Mouse (Mus musculus): ENCODE measurements around the gene Exoc3l4. TPM values are rescaled to one million over a fixed set of nuclear protein-coding genes. Genes with fewer than 3 reads are reported as not detected.

Exoc3l4 gene
- polyA plus RNA-seq, 1 experiment from 2014 or later: 1.9 TPM

DNA sequence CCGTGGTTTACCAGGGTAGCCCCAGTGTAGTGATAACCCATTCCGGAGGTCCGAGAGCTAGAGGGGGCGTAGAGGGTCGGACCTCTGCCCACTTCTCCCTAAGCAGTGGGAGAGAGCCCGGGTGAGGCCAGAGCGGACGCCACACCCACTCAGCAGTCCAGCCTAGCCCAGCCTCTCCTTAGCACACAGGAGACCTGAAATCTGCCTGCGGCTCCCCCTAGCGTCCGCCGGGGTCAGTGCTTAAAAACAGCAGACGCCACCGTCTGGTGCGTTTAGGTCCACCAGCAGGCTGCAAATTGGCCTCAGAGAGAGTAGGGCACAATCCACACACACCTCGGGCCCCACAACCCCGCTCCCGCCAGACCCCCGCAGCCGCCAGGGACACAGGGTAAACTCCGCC is 3.5 kb upstream of the Exoc3l4 start:
- peak overlapping the region; percentile 52 for H3K4me2 ChIP-seq
- WGBS: under 1% methylated on average over 21 of the region's 21 CpGs
- H3K36me3 ChIP-seq (replicated peaks): no peaks in the 10 kb centered on the region
- peak overlapping the region; percentile 34 for H3K9ac ChIP-seq
- peak overlapping the region; percentile 33 for H3K4me3 ChIP-seq
- peaks cover 35% of the 10 kb centered on the region for H3K4me1 ChIP-seq
- 0 out of 2 replicates have a peak, but pooled peaks cover 2% of the 10 kb centered on the region for H3K27me3 ChIP-seq (replicated peaks)
- H3K27ac ChIP-seq: no peak overlapping the region
- peak; percentile 67 for ATAC-seq (replicated peaks)
- H3K9me3 ChIP-seq: no peaks in the 10 kb centered on the region

DNA sequence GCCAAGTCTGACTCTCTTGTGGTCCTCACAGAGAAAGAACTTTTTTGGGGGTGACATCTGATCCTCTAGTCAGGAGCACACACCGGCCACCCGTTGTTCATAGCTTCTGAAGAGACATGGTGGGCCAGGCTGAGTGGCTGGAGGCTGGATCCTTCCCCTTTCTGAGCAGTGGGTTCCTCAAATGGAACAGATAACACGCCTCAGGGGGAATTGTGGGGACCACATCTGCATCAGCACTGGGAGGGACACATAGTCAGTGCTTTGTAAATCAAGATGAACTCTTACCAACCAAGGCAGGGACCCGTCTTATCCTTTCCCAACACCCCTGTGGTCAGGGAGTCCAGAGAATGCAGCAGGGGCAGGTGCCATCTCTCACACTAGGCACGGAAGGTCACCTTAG is 3.1 kb downstream of the Exoc3l4 start:
- no peaks in the 10 kb centered on the region for H3K9me3 ChIP-seq
- WGBS: 76% methylated on average over 5 of the region's 5 CpGs

DNA sequence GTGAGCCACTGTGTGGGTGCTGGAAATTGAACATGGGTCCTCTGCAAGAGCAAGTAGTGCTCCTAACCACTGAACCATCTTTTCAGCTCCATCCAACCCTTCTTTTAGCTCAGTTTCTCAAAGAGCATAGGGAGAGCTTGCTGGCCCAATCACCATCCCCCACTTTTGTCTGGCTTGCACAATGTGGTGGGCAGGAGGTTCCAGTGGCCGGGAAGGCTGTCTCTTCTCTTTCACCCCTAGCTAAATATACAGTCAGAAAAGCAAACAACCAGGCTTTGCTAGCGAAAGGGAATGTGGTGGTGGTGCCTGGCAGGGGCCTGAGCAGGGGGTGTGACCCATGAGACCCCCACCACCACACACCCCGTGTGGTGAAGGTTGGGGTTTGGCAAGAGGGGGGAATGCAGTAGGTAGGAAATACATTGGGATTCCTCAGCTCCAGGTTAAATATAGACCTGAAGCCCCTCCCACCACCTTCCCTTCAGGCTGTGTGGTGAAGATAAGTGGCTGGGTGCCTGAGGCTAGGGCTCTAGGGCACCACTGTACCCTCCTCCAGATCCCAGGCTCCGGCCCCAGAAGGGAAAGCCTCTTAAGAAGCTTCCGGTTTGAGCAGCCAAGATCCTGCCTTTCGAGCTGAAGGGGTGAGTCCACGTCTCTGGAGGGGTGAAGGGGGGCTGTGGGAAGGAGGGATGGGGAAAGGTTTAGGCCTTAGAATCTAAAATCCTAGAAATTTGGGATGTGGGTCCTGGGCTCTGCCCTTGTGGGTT is 4.3 kb downstream of the Exoc3l4 start:
- Histone ChIP-seq H3K27ac (no peak overlapping the region), H3K4me2 (no peak overlapping the region), H3K4me1 (peaks cover 25% of the 10 kb centered on the region), H3K4me3 (no peak overlapping the region), H3K27me3 (replicated peaks) (peaks cover 52% of the 10 kb centered on the region), H3K9me3 (no peaks in the 10 kb centered on the region), H3K9ac (no peak overlapping the region), H3K36me3 (replicated peaks) (no peaks in the 10 kb centered on the region)
- WGBS: 53% methylated on average over 7 of the region's 7 CpGs
- ATAC-seq (replicated peaks): no peak

More for the DNA sequence above, 3.1 kb downstream of the Exoc3l4 start:
- no peak overlapping the region for H3K9ac ChIP-seq
- peaks cover 41% of the 10 kb centered on the region for H3K27me3 ChIP-seq (replicated peaks)
- ATAC-seq (replicated peaks): no peak
- H3K4me3 ChIP-seq: no peak overlapping the region
- H3K27ac ChIP-seq: no peak overlapping the region
- no peak overlapping the region for H3K4me2 ChIP-seq
- peaks cover 20% of the 10 kb centered on the region for H3K4me1 ChIP-seq
- H3K36me3 ChIP-seq (replicated peaks): no peaks in the 10 kb centered on the region

DNA sequence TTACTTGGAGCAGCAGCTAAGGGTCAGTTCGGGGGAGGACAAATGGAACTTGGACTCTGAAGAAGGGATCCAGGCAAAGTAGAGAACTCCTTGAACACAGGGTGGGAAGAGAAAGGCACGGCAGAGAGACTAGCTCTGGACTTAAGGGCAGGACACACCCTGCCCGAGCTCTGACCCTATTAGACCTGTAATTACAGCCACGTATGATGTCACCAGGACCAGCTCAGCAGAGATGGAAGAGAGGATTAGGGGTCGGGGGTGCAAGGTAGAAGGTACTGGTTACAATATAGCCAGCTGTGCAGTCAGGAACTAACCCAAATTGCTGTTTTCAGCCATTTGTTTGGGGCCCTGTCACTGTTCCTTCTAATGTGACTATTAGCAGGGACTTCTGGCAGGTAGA is 6.0 kb downstream of the Exoc3l4 start:
- H3K4me3 ChIP-seq: no peak overlapping the region
- WGBS: 47% methylated on average over 5 of the region's 5 CpGs
- no peak for ATAC-seq (replicated peaks)

DNA sequence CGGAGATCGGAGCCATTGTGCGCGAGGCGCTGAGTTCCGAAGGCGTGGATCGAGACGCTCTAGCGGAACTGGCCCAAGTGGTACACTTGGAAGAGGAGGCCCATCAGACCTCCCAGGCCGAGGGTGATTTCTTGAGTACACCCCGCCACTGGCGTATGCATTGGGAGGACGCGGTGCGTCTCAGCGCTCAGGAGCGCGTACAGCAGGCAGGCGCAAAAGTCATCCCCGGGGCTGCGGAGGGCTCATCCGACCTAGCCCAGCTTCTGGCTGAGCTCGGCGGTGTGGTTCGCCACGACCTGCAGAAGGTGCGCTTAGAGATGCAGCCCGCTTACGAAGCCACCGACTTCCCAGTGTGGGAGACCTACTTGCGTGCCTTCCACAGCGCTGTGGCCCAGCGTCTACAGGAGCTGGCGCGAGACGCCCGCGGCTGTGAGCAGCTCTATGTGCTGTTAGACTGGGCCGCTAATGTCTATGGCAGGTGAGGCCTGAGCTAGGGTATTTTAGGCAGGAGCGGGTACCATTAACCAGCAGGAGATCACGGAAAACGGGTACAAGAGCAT is 6.8 kb downstream of the Exoc3l4 start:
- H3K9ac ChIP-seq: no peak overlapping the region; the same call in 1 of the 2 replicates
- H3K36me3 ChIP-seq (replicated peaks): no peaks in the 10 kb centered on the region
- H3K4me1 ChIP-seq: peaks cover 16% of the 10 kb centered on the region
- H3K4me2 ChIP-seq: peak overlapping the region; percentile 48
- H3K27ac ChIP-seq: no peak overlapping the region
- peak overlapping the region; percentile 24 for H3K4me3 ChIP-seq
- peaks cover 65% of the 10 kb centered on the region for H3K27me3 ChIP-seq (replicated peaks)
- 3% methylated on average over 43 of the region's 43 CpGs for WGBS
- ATAC-seq (replicated peaks): no peak
- H3K9me3 ChIP-seq: no peaks in the 10 kb centered on the region

More for the DNA sequence above, 6.0 kb downstream of the Exoc3l4 start:
- Histone ChIP-seq H3K27ac (no peak overlapping the region), H3K27me3 (replicated peaks) (peaks cover 60% of the 10 kb centered on the region), H3K4me1 (peaks cover 14% of the 10 kb centered on the region; the same call in 1 of the 2 replicates), H3K9ac (no peak overlapping the region), H3K4me2 (no peak overlapping the region), H3K9me3 (no peaks in the 10 kb centered on the region), H3K36me3 (replicated peaks) (no peaks in the 10 kb centered on the region)

DNA sequence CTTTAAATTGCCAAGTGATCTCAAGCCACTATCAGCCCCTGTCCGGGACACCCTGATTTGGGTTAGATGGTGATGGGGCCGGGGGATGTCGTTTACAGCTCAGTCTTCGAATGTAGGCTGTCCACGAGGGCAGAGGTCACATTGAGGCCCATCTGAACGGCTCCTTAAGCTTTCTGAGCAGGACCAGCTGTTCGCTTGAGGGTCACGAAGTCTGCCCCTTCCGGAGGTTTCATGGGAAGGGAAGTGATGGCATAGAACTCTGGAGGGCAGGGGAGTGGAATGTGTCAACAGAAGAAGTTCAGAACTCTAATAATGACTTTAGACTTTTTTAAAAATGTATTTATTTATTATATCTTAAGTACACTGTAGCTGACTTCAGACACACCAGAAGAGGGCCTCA is 7.7 kb downstream of the Exoc3l4 start:
- H3K4me2 ChIP-seq: no peak overlapping the region
- peaks cover 25% of the 10 kb centered on the region for H3K4me1 ChIP-seq
- no peak overlapping the region for H3K27ac ChIP-seq
- H3K4me3 ChIP-seq: no peak overlapping the region
- 20% methylated on average over 9 of the region's 9 CpGs for WGBS
- no peak overlapping the region for H3K9ac ChIP-seq
- no peak for ATAC-seq (replicated peaks)
- no peaks in the 10 kb centered on the region for H3K36me3 ChIP-seq (replicated peaks)
- peaks cover 72% of the 10 kb centered on the region for H3K27me3 ChIP-seq (replicated peaks)
- H3K9me3 ChIP-seq: no peaks in the 10 kb centered on the region

DNA sequence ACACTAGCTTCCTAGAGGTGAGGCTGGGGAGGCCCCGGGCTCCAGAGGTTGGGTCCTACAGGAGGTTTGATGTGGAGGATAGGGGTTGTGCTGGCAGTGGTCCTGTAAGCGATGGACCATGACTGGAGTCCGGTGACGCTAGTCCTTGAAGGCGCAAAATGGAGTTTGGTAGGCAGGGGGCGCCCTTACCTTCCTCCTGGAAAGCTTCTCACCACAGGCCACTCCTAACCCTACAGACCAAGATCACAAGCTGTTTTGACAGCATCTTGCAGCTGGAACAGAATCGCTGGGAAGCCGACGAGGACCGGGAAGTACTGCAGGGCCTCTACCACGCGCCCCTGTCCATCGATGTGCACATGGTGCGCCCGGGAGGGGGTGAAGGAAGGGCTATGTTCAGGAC is 8.4 kb downstream of the Exoc3l4 start:
- no peak overlapping the region for H3K9ac ChIP-seq
- H3K27ac ChIP-seq: no peak overlapping the region
- H3K9me3 ChIP-seq: no peaks in the 10 kb centered on the region
- H3K36me3 ChIP-seq (replicated peaks): no peaks in the 10 kb centered on the region
- H3K4me1 ChIP-seq: peaks cover 32% of the 10 kb centered on the region
- H3K27me3 ChIP-seq (replicated peaks): peaks cover 79% of the 10 kb centered on the region
- H3K4me3 ChIP-seq: 0 out of 2 replicates have a peak overlapping the region, but pooled peaks have one; percentile 8
- WGBS: 4% methylated on average over 15 of the region's 15 CpGs
- peak; percentile 12; the same call in 1 of the 2 replicates for ATAC-seq (replicated peaks)
- H3K4me2 ChIP-seq: no peak overlapping the region

DNA sequence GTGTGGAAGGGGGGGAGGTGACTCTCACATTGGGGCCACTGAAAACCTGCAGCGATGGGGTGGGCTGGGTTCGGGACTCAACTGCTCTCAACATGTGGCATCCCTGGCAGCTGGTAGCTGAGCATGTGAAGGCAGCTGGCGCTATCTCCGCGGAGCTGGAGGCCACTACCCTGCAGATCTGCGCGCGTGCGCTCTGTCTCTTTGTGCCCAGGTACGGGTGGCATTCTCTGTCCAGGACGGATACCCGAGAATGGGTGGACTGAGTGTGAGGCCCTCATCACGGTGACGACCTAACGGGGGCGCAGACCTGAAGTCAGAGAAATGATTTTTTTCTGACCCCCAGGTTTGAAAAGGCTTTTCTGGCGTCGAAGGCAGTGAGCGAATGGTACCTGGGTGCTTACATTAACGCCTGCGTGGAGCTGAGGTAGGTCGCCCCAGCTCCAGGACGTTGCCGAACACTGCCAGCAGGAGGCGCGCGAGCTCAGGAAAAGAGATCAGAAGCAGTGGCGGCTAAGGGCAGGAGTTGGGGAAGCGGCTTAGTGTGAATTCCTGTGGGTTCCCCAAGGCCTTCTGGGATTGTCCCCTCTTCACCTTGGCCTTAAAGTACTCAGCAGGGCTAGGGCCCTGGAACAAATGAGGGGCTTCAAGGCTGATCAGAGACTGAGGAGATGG is 9.1 kb downstream of the Exoc3l4 start:
- H3K4me1 ChIP-seq: peaks cover 34% of the 10 kb centered on the region
- peak overlapping the region; percentile 29 for H3K4me2 ChIP-seq
- WGBS: 16% methylated on average over 29 of the region's 29 CpGs

DNA sequence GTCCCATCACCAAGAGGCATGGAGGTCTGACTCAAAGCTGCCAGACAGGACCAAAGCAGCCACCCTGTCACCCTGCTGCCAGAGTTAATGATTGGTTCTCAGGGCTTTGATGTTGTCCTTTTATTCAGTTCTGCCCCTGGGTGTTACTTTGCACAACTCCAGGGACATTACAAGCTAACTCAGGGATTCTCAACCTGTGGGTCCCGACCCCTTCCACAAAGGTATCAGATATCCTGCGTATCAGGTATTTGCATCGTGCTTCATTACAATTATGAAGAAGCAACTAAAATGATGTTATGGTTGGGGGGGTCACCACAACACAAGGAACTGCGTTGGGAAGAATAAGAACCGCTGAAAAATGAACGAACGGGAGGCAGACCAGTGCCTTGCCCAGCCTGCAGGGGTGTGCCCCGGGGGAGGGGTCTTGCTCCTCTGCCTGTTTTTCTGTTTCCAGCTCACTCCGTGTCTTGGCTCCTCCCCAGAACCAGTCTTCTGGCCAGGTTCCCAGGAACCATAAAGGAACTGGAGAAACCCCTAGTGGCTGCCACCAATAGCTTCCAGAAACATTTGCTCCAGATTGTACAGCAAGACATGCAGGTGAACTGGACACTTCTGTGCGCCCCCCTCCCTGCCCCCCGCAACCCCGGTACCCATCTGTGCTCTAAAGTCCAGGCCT is 10.8 kb downstream of the Exoc3l4 start:
- Histone ChIP-seq H3K27me3 (replicated peaks) (peaks cover 87% of the 10 kb centered on the region), H3K4me2 (no peak overlapping the region), H3K27ac (no peak overlapping the region), H3K9me3 (no peaks in the 10 kb centered on the region), H3K4me1 (peaks cover 34% of the 10 kb centered on the region), H3K36me3 (replicated peaks) (no peaks in the 10 kb centered on the region), H3K9ac (no peak overlapping the region), H3K4me3 (no peak overlapping the region)
- ATAC-seq (replicated peaks): no peak
- WGBS: 47% methylated on average over 12 of the region's 12 CpGs

More for the DNA sequence above, 9.1 kb downstream of the Exoc3l4 start:
- Histone ChIP-seq H3K9ac (no peak overlapping the region), H3K27me3 (replicated peaks) (peaks cover 86% of the 10 kb centered on the region), H3K4me3 (0 out of 2 replicates have a peak overlapping the region, but pooled peaks have one; percentile 8), H3K9me3 (no peaks in the 10 kb centered on the region), H3K27ac (no peak overlapping the region), H3K36me3 (replicated peaks) (no peaks in the 10 kb centered on the region)
- ATAC-seq (replicated peaks): peak; percentile 38; the same call in 1 of the 2 replicates

DNA sequence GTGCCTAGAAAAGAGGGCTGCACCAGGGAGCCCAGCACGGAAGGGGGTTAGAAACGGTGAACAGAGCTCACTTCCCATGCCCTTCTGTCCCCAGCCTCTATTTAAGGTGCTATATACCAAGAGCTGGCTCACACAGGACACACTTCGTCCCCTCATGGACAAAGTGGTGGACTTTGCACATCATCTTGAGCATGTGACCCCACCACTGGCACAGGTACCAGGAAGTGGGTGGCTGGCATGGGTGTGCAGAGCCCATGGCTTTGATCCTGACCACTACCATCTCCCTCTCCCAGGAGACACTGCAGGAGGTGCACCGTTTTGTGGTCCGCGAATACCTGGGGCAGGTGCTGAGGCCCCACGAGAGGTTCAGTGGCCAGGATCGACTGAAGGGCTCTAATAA is 11.5 kb downstream of the Exoc3l4 start:
- ATAC-seq (replicated peaks): no peak
- Histone ChIP-seq H3K9me3 (no peaks in the 10 kb centered on the region), H3K27me3 (replicated peaks) (peaks cover 84% of the 10 kb centered on the region), H3K4me3 (no peak overlapping the region), H3K4me1 (peaks cover 37% of the 10 kb centered on the region), H3K4me2 (no peak overlapping the region), H3K27ac (no peak overlapping the region), H3K9ac (no peak overlapping the region), H3K36me3 (replicated peaks) (no peaks in the 10 kb centered on the region)
- WGBS: 16% methylated on average over 8 of the region's 8 CpGs

DNA sequence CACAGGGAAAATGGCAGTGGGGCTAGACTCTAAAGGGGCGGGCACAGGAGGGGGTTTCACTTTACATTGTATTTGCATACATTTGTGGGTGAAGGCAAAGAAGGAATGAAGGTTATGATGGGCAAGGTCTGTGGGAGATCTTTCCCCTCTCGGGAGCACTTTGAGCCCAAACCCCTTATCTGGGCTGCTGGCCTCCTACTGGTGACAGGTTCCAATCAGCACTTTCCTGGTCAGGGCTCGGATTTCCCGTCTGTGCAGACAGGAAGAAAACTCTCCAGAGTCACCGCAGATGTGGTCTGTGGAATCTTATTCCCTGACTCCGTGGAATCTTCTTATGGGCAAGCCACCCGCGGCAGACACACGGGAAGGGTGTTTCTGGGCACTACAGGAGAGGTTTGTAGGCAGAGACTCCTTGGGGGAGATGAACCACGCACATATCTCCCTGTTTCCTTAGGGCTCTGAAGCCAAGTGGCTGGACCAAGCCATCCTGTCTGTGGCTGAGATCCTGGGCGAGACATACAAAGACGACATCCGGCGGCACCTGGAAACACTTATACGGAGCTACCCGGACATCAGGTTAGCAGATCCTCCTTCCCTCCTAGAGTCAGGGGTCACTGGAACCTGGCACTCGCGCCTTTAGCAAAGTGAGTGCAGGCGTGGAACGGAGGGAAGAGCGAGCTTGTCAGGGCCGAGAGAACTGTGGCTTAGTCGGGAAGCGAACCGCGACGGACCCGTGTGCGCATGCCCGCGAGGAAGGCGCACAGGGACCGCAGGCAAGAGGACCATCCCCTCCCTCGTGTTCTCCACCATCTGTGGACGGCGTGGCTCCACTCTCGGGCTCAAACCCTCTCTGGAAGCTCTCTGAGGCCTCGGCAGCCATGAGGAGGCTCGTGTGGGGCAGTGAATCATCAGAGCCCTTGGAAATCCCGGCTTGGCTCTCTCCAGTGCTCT is 12.4 kb downstream of the Exoc3l4 start:
- Histone ChIP-seq H3K4me3 (peak overlapping the region; percentile 35), H3K9ac (peak overlapping the region; percentile 28), H3K4me2 (peak overlapping the region; percentile 63), H3K36me3 (replicated peaks) (no peaks in the 10 kb centered on the region), H3K9me3 (no peaks in the 10 kb centered on the region), H3K27ac (no peak overlapping the region), H3K27me3 (replicated peaks) (peaks cover 75% of the 10 kb centered on the region), H3K4me1 (peaks cover 35% of the 10 kb centered on the region)
- no peak for ATAC-seq (replicated peaks)
- WGBS: under 1% methylated on average over 40 of the region's 40 CpGs

Data from midbrain, embryonic 15.5 days (tissue).